Mouse (Mus musculus) retina, embryonic 14.5 days (tissue): ENCODE measurements around the gene Tcam1.
A peak's percentile ranks its signal among the peaks of the same experiment; 100 is the strongest.
"Not testable (repeated sequence)": the region's sequence is repeated elsewhere in the genome, so short reads cannot be mapped to it uniquely, and the experiment has no call there.

Experiments
- DNase-seq: peaks from one replicate; pipeline ENCODE4 v3.0.0-alpha.2; 2015; ENCODE audit warnings: low spot score

Gene Tcam1

GRCm38 (mm10) chr11:106276454-106276853 is at the start of gene Tcam1:
Tcam1 (plus strand) TSS chr11:106276672.
- DNase-seq: peak; percentile 94

- DNase-seq: not testable (repeated sequence)
Measured at GRCm38 (mm10) chr11:106233978-106234377, 42.5 kb upstream of the Tcam1 start.

GRCm38 (mm10) chr11:106246834-106247233 is 29.6 kb upstream of the Tcam1 start:
- DNase-seq: peak; percentile 24

- no peak for DNase-seq
Measured at GRCm38 (mm10) chr11:106249326-106249725, 27.1 kb upstream of the Tcam1 start.

GRCm38 (mm10) chr11:106254767-106255166 is 21.7 kb upstream of the Tcam1 start:
- no peak for DNase-seq

- no peak for DNase-seq
Measured at GRCm38 (mm10) chr11:106255174-106255573, 21.3 kb upstream of the Tcam1 start.

- DNase-seq: peak; percentile 98
Measured at GRCm38 (mm10) chr11:106255685-106256451, 20.6 kb upstream of the Tcam1 start, which contains the start of the genes Ftsj3 and Psmc5. Ftsj3 (minus strand) TSS chr11:106256079. Psmc5 (plus strand) TSS chr11:106256154.

- DNase-seq: no peak
Measured at GRCm38 (mm10) chr11:106256775-106257174, 19.7 kb upstream of the Tcam1 start.

- no peak for DNase-seq
Measured at GRCm38 (mm10) chr11:106260826-106261450, 15.5 kb upstream of the Tcam1 start.

GRCm38 (mm10) chr11:106263963-106264362 is 12.5 kb upstream of the Tcam1 start:
- no peak for DNase-seq

GRCm38 (mm10) chr11:106264988-106265387 is 11.5 kb upstream of the Tcam1 start:
- DNase-seq: no peak

- no peak for DNase-seq
Measured at GRCm38 (mm10) chr11:106265570-106265969, 10.9 kb upstream of the Tcam1 start.

- no peak for DNase-seq
Measured at GRCm38 (mm10) chr11:106266431-106266830, 10.0 kb upstream of the Tcam1 start.

GRCm38 (mm10) chr11:106267311-106267852 is 9.1 kb upstream of the Tcam1 start:
- no peak for DNase-seq

GRCm38 (mm10) chr11:106267871-106268270 is 8.6 kb upstream of the Tcam1 start:
- DNase-seq: no peak

GRCm38 (mm10) chr11:106268326-106269059 is 8.0 kb upstream of the Tcam1 start:
- DNase-seq: no peak

- peak; percentile 30 for DNase-seq
Measured at GRCm38 (mm10) chr11:106269060-106269431, 7.4 kb upstream of the Tcam1 start.

- no peak for DNase-seq
Measured at GRCm38 (mm10) chr11:106271131-106271793, 5.2 kb upstream of the Tcam1 start.

GRCm38 (mm10) chr11:106271794-106272643 is 4.5 kb upstream of the Tcam1 start:
- DNase-seq: no peak

- DNase-seq: peak; percentile 99
Measured at GRCm38 (mm10) chr11:106272644-106273310, 3.7 kb upstream of the Tcam1 start, which contains the start of gene Smarcd2. Smarcd2 (minus strand) TSS chr11:106272972.
